Mouse (Mus musculus) ES-E14 (cell line): ENCODE results near the gene Pik3ap1. TPM values are rescaled to one million over a fixed set of nuclear protein-coding genes. Genes with fewer than 3 reads are reported as not detected.

Source experiments
- DNase-seq: peaks from one replicate; pipeline ENCODE4 v3.0.0-alpha.2; 2013; ENCODE audit warnings: low read depth, low spot score
- H3K27ac ChIP-seq: 2 replicates; pipeline ENCODE4 v1.5.1; 2012; ENCODE audit warnings: low read depth, mild to moderate bottlenecking, low read length, moderate library complexity, mixed read lengths; ENCODE audit not compliant: poor library complexity, insufficient read depth, severe bottlenecking
- H3K36me3 ChIP-seq: 2 replicates; pipeline ENCODE4 v1.6.1; 2012; ENCODE audit warnings: mild to moderate bottlenecking, low read length, moderate library complexity, mixed read lengths; ENCODE audit not compliant: control insufficient read depth, poor library complexity, insufficient read depth, severe bottlenecking
- H3K4me1 ChIP-seq, 2 experiments: fragments of 150-350 bp in 1 of 2; sonication (generic) in 1 of 2; 2 replicates each; pipeline ENCODE4 v1.6.1; 2012; ENCODE audit warnings: low read length in 2 of 2, mild to moderate bottlenecking in 1 of 2, mixed read lengths in 1 of 2; ENCODE audit not compliant: control insufficient read depth in 2 of 2, insufficient read depth in 2 of 2, poor library complexity in 1 of 2
- H3K4me3 ChIP-seq, 2 experiments: fragments of 150-350 bp in 1 of 2; sonication (generic) in 1 of 2; 2 replicates each; pipeline ENCODE4 v1.5.1; 2012; ENCODE audit warnings: low read length in 2 of 2, low read depth in 1 of 2, mild to moderate bottlenecking in 1 of 2, mixed read lengths in 1 of 2; ENCODE audit not compliant: insufficient read depth in 1 of 2, poor library complexity in 1 of 2, severe bottlenecking in 1 of 2
- H3K9ac ChIP-seq: 2 replicates; pipeline ENCODE4 v1.6.1; 2012; ENCODE audit warnings: low read depth, mild to moderate bottlenecking, low read length, mixed read lengths; ENCODE audit not compliant: poor library complexity, insufficient read depth, severe bottlenecking
- H3K9me3 ChIP-seq: fragments of 150-350 bp; sonication (generic); 2 replicates; pipeline ENCODE4 v1.6.1; 2012; ENCODE audit warnings: low read depth, mild to moderate bottlenecking, low read length; ENCODE audit not compliant: control insufficient read depth, insufficient read depth
- CHD2 ChIP-seq: IDR thresholded peaks from 2 replicates; pipeline ENCODE4 v1.6.1; 2014; ENCODE audit warnings: mild to moderate bottlenecking, low read depth, low read length, inconsistent platforms
- HCFC1 ChIP-seq: IDR thresholded peaks from 2 replicates; pipeline ENCODE4 v1.6.1; 2012; ENCODE audit warnings: low read length, inconsistent platforms, borderline replicate concordance; ENCODE audit not compliant: insufficient read depth
- MAFK ChIP-seq: IDR thresholded peaks from 2 replicates; pipeline ENCODE4 v1.6.1; 2014; ENCODE audit warnings: mild to moderate bottlenecking, low read depth, low read length, inconsistent platforms; ENCODE audit not compliant: insufficient read depth
- ZC3H11A ChIP-seq: IDR thresholded peaks from 2 replicates; pipeline ENCODE4 v1.6.1; 2012; ENCODE audit warnings: low read depth, mild to moderate bottlenecking, inconsistent platforms, low read length, borderline replicate concordance
- ZNF384 ChIP-seq: IDR thresholded peaks from 2 replicates; pipeline ENCODE4 v1.6.1; 2012; ENCODE audit warnings: low read depth, low read length, inconsistent platforms
- in situ Hi-C, 2 experiments: fragments of 600-800 bp; cut with MboI; formaldehyde crosslinking; loops; one replicate each; pipeline ENCODE4 v1.15.1; 2025; ENCODE audit warnings: low sequenced_read_pairs in 2 of 2, inconsistent platforms in 1 of 2; ENCODE audit not compliant: unreplicated experiment in 2 of 2
- total RNA-seq: library from RNA; depleted of rRNA; stranded (reverse); fragments of 300-350 nt; gene quantifications from 2 replicates; pipeline ENCODE4 v1.2.3, GENCODE M21; 2012

Pik3ap1 gene
- total RNA-seq, 1 experiment: 1.1 TPM

DNA sequence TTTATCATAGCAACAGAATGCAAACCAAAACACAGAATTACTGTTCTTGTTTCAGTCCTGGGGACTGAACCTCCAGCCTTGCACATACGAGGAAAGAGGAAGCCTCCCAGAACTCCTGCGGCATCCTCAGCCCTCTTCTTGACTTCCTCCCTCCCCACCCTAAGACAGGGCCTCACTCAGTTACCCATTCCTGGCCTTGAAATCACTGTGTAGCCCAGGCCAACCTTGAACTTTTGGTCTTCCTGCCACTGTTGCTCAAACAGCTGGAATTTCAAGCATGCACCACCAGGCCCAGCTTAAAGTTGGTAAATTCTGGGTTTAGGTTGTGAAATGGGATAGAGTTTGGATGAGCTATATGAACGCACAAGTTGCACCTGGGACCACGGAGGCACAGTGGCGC lies 10.2 kb downstream of the Pik3ap1 start:
- Histone ChIP-seq H3K4me3 (no peak overlapping the region), H3K9ac (no peak overlapping the region), H3K36me3 (no peaks in the 10 kb centered on the region), H3K4me1 (peaks cover 0 to 2% of the 10 kb centered on the region in 2 experiments; a peak in 1 of 4 replicates), H3K9me3 (no peaks in the 10 kb centered on the region), H3K27ac (no peak overlapping the region)
- in situ Hi-C loops: no loop called here
- no peak for DNase-seq
- TF ChIP-seq MAFK: no peak
- TF ChIP-seq CHD2: no peak
- no peak for TF ChIP-seq ZC3H11A
- no peak for TF ChIP-seq ZNF384
- TF ChIP-seq HCFC1: no peak

DNA sequence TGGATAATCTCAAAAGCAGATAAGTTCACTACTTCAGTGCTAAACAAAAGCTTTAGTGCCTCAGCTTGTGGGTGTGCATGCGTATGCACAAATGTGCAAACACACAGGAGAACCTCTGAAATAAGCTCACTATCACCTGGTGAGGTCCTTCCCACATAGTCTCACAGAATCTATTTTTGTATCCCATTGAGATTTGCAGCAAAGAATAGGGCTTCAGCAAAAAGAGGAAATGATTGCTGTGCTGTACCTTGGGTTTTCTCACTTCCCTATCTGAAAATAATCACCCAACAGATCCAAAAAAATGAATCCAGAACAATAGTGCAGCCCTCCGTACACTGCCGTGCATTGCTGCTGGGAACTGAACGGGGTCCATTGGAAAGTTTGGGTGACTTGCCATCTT lies 12.6 kb downstream of the Pik3ap1 start:
- no peak overlapping the region for H3K9ac ChIP-seq
- in situ Hi-C loops: no loop called here
- H3K36me3 ChIP-seq: no peaks in the 10 kb centered on the region
- H3K4me1 ChIP-seq: peaks cover 0 to 2% of the 10 kb centered on the region in 2 experiments; a peak in 1 of 4 replicates
- no peak for DNase-seq
- H3K9me3 ChIP-seq: no peaks in the 10 kb centered on the region
- H3K27ac ChIP-seq: no peak overlapping the region
- H3K4me3 ChIP-seq: no peak overlapping the region
- TF ChIP-seq HCFC1: no peak
- no peak for TF ChIP-seq ZNF384
- no peak for TF ChIP-seq ZC3H11A
- TF ChIP-seq CHD2: no peak
- no peak for TF ChIP-seq MAFK

DNA sequence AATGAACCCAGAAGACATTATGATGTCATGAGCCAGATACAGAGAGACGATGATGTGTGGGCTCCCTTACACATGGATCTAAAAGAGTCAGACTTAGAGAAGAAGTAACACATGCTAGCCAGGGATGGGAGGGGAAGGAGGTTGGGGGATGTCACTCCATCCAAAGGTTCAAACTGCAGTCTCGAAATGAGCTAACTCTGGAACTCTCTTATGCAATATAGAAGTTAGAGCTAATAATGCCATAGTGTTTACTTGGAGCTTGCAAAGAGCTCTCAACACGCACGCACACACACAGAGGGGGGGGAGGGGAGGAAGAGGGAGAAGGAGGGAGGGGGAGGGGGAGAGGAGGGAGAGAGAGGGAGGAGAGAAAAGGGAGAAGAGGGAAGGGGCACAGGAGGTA lies 13.5 kb downstream of the Pik3ap1 start:
- no peak for TF ChIP-seq ZC3H11A
- Histone ChIP-seq H3K36me3 (no peaks in the 10 kb centered on the region), H3K9me3 (no peaks in the 10 kb centered on the region), H3K4me1 (peaks cover 0 to 2% of the 10 kb centered on the region in 2 experiments; a peak in 1 of 4 replicates), H3K4me3 (no peak overlapping the region), H3K27ac (no peak overlapping the region), H3K9ac (no peak overlapping the region)
- DNase-seq: no peak
- in situ Hi-C loops: no loop called here

DNA sequence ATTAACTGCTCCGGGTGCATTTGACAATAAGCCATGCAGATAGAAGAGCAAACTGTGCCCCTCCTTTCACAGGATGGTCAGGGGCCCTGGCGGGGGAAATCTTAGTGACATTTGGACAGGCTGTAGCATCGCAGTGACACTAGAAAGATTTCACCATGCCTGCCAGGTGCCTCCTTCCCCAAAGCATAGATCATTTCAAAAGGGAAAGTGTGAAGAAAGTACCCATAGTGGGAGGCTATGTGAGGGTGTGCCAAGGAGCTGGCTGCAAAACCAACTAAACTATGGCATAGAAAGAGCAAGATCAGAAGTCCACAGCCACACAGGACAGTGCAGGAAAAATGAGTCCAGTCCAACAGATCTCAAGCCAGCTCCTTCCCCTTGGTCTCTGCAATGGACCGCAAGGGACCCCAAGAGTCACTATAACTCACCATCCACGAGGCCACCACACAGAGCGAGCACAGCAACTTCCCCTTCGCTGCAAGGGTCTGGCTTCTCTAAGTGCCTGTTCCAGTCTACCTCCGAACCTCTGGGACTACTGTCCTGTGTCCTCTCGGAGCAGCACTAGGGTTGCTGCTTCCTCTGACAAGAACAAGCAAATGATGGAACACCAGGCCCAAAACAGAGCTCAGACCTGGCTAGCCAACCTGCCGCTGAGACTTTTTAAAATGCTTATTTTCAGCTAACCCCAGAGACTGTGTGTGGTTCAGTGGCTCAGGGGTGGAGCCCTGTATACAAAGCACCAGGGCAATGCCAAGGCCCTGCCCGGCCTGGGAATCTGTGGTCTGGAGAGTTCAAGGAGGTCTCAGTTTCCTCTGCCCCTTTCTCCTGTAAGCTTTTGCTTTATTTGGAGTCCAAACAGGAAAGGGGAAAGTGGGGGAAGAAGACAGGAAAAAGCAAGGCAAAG lies 15.1 kb downstream of the Pik3ap1 start:
- Histone ChIP-seq H3K9ac (no peak overlapping the region), H3K9me3 (no peaks in the 10 kb centered on the region), H3K27ac (no peak overlapping the region), H3K36me3 (no peaks in the 10 kb centered on the region), H3K4me1 (no peaks in the 10 kb centered on the region), H3K4me3 (no peak overlapping the region)
- TF ChIP-seq ZC3H11A: no peak
- TF ChIP-seq CHD2: no peak
- TF ChIP-seq MAFK: no peak
- TF ChIP-seq HCFC1: no peak
- DNase-seq: no peak
- in situ Hi-C loops: no loop called here

GRCm38 (mm10) chr19:41366854-41367517 lies 17.9 kb downstream of the Pik3ap1 start:
- H3K9me3 ChIP-seq: no peaks in the 10 kb centered on the region
- in situ Hi-C loops: no loop called here
- no peak overlapping the region for H3K9ac ChIP-seq
- TF ChIP-seq HCFC1 (no peak), CHD2 (no peak), ZC3H11A (no peak), MAFK (no peak), ZNF384 (no peak)
- no peak overlapping the region for H3K4me3 ChIP-seq
- H3K36me3 ChIP-seq: no peaks in the 10 kb centered on the region
- H3K27ac ChIP-seq: no peak overlapping the region
- DNase-seq: no peak
- H3K4me1 ChIP-seq: no peaks in the 10 kb centered on the region
